Mouse (Mus musculus): Measurements from ENCODE around the gene Taf1d.

DNA sequence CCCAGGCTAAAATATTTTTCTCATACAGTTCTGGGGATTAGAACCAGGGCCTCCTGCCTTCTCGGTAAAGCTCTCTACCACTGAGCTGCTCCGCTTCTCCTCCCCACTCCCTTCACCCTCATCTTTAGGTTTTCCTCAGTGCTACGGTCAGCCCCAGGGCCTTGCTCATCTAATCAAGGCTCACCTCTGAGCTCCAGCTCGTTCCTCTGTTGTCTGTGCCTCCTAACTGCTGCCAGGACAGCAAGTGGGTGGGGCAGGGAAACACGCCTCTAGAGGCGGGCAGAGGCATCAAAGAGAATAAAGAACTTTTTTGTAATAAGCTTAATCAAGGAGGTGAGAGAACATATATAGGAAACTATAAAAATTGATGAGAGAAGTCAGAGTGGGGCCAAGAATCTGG lies 18.2 kb upstream of the Taf1d start:
- no peak for TF ChIP-seq NELFE (IDR thresholded peaks at IDR 0.05; ENCODE audit: low read depth, low read length)
- no peak for TF ChIP-seq MAZ (IDR thresholded peaks at IDR 0.05; ENCODE audit: low read depth, low read length)
- TF ChIP-seq JUN (IDR thresholded peaks at IDR 0.05; ENCODE audit: insufficient read depth, low read depth, low read length), result no peak
- no peak for TF ChIP-seq CTCF (conservative IDR thresholded peaks at IDR 0.05 in 1 of 2, IDR thresholded peaks at IDR 0.05 in 1 of 2; ENCODE audit: low read depth in 2 of 2, low read length in 2 of 2)
- no peak for TF ChIP-seq ETS1 (conservative IDR thresholded peaks at IDR 0.05; ENCODE audit: low read depth, low read length)
- TF ChIP-seq GABPA (IDR thresholded peaks at IDR 0.05; ENCODE audit: insufficient replicate concordance, low read depth, low read length), result no peak
- TF ChIP-seq IRF4 (IDR thresholded peaks at IDR 0.05; ENCODE audit: low read depth, low read length), result no peak
- no peak for TF ChIP-seq MEF2A (IDR thresholded peaks at IDR 0.05; ENCODE audit: borderline replicate concordance, low read depth, low read length)
- TF ChIP-seq POLR2A (IDR thresholded peaks at IDR 0.05; ENCODE audit: low read depth, low read length), result no peak
- TF ChIP-seq RAD21 (IDR thresholded peaks at IDR 0.05; ENCODE audit: low read depth, low read length), result no peak

Data from CH12.LX (cell line).